Mouse (Mus musculus): ENCODE data around the gene Galk1. TPM values are rescaled to one million over a fixed set of nuclear protein-coding genes. Genes with fewer than 3 reads are reported as not detected.

The Galk1 gene
- polyA plus RNA-seq, 1 experiment from 2014 or later = 387 TPM

DNA sequence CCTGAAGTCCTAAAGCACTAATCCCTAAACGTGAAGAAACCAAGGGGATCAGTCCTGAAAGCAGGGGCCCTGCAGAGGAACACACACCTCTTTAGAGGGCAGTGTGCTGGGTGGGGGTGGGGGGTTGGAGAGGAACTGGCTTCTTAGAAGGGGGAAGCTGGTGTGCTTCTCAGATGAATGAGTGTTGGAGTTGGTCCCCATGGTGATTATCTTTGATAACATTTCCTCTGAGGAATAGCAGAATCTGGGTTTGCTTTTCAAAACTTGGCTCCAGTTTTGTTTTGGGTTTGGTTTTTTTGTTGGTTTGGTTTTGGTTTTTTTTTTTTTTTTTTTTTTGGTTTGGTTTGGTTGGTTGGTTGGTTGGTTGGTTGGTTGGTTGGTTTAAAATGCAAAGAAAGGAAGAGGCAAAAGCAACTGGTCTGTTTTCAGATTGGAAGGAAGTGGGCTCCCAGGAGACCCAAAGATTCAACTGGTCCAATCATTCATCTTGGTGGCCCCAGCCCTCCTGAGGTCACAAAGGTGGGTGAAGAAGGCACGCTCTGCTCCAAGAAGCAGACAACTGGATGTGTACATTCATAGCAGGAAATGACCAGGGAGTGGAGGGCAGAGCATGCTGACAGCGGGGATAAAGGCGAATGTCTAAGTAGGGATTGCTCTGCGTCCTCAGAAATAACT is 43.7 kb downstream of the Galk1 start:
- Histone ChIP-seq H3K4me2 (replicated peaks; ENCODE audit: low read depth) (no peak overlapping the region), H3K27me3 (replicated peaks; ENCODE audit: control insufficient read depth, insufficient read depth, low read length) (no peaks in the 10 kb centered on the region), H3K4me1 (replicated peaks; ENCODE audit: control insufficient read depth, insufficient read depth, low read length) (0 out of 2 replicates have a peak, but pooled peaks cover 8% of the 10 kb centered on the region), H3K36me3 (ENCODE audit: control insufficient read depth, insufficient read depth) (peaks cover 20% of the 10 kb centered on the region; the same call in 1 of the 2 replicates), H3K4me3 (ENCODE audit: low read depth, low read length) (no peak overlapping the region), H3K27ac (ENCODE audit: low read depth, low read length) (no peak overlapping the region), H3K9ac (ENCODE audit: low read depth, low read length) (no peak overlapping the region), H3K9me3 (ENCODE audit: control insufficient read depth) (no peaks in the 10 kb centered on the region)
- WGBS = 46% methylated on average over 5 of the region's 5 CpGs
- no peak for ATAC-seq
- TF ChIP-seq CTCF (IDR thresholded peaks at IDR 0.05; ENCODE audit: low read depth) = no peak

DNA sequence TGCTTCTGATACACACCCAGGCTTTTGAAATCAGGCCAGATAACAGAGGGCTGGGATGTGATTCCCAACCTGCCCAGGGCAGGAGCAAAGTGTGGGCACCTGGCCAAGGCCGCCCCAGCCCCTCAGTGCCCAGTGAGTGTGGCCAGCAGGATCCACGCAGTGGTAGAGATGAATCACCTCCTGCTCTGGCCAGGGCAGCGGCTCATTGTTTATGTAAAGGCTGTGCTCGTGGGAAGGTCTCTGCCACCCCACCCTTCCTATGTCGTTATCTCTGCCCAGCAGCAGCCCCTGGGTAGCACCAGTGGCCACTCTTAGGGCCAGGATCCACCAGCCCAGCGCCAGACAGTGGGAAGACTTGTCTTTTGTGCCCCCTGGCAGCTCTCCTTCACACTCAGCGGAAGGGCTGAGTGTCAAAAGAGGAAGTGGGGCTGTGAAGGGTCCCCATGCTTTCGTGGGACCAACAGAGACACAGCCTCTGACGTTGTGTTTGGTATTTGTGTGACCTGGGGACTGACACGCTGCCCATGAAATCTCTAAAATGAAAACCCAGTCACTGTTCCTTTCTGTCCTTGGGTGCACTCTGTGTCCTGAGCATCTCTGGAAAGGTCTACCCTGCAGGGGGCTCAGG is 47.4 kb downstream of the Galk1 start:
- TF ChIP-seq CTCF (IDR thresholded peaks at IDR 0.05; ENCODE audit: low read depth) = no peak
- no peaks in the 10 kb centered on the region for H3K27me3 ChIP-seq (replicated peaks; ENCODE audit: control insufficient read depth, insufficient read depth, low read length)
- H3K9me3 ChIP-seq (ENCODE audit: control insufficient read depth) = no peaks in the 10 kb centered on the region
- no peak overlapping the region; the same call in 1 of the 2 replicates for H3K27ac ChIP-seq (ENCODE audit: low read depth, low read length)
- H3K4me3 ChIP-seq (ENCODE audit: low read depth, low read length) = no peak overlapping the region
- no peak for ATAC-seq
- H3K4me2 ChIP-seq (replicated peaks; ENCODE audit: low read depth) = no peak overlapping the region
- WGBS = 60% methylated on average over 10 of the region's 10 CpGs
- 0 out of 2 replicates have a peak, but pooled peaks cover 3% of the 10 kb centered on the region for H3K4me1 ChIP-seq (replicated peaks; ENCODE audit: control insufficient read depth, insufficient read depth, low read length)
- peaks cover 58% of the 10 kb centered on the region for H3K36me3 ChIP-seq (ENCODE audit: control insufficient read depth, insufficient read depth)
- no peak overlapping the region for H3K9ac ChIP-seq (ENCODE audit: low read depth, low read length)

DNA sequence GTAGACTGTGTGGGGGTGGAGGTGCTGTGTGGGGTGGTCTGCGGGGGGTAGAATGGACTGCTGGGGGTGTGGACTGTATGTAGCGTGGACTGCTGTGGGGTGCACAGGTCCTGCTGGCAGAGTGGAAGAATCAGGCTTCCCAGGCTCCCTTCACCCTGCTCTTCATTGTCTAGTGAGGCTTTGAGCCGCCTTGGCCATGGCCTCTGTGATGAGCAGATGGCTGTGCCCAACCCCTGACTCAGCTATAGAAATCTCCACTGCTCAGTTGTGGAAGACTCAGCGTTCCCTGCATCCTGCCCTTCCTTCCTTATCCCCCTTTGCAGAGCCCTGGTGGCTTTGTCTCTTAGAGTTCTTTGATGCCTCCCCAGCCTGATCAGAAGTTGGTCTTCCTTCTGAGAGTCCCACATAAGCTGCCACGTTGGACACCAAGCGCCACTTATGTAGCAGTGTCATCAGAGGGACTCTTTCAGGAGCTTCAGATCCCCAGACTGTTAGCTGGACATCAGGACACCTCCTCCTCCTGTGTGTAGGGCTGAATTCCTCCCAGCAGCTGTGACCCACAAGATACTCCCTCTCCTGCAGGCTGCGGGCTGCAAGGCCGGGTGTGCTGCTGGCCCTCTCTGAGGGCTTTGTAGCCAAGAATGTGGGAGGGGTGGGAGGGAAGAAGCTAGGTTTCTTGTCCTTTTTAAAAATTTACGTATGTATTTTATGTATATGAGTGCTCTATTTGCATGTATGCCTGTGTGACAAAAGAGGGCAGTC is 49.7 kb downstream of the Galk1 start:
- H3K9ac ChIP-seq (ENCODE audit: low read depth, low read length) = no peak overlapping the region
- no peak for TF ChIP-seq CTCF (IDR thresholded peaks at IDR 0.05; ENCODE audit: low read depth)
- ATAC-seq = no peak
- peaks cover 69% of the 10 kb centered on the region for H3K36me3 ChIP-seq (ENCODE audit: control insufficient read depth, insufficient read depth)
- 92% methylated on average over 9 of the region's 9 CpGs for WGBS
- no peaks in the 10 kb centered on the region for H3K9me3 ChIP-seq (ENCODE audit: control insufficient read depth)
- H3K27ac ChIP-seq (ENCODE audit: low read depth, low read length) = no peak overlapping the region
- H3K4me2 ChIP-seq (replicated peaks; ENCODE audit: low read depth) = no peak overlapping the region
- H3K4me1 ChIP-seq (replicated peaks; ENCODE audit: control insufficient read depth, insufficient read depth, low read length) = no peaks in the 10 kb centered on the region
- no peak overlapping the region for H3K4me3 ChIP-seq (ENCODE audit: low read depth, low read length)
- no peaks in the 10 kb centered on the region for H3K27me3 ChIP-seq (replicated peaks; ENCODE audit: control insufficient read depth, insufficient read depth, low read length)

DNA sequence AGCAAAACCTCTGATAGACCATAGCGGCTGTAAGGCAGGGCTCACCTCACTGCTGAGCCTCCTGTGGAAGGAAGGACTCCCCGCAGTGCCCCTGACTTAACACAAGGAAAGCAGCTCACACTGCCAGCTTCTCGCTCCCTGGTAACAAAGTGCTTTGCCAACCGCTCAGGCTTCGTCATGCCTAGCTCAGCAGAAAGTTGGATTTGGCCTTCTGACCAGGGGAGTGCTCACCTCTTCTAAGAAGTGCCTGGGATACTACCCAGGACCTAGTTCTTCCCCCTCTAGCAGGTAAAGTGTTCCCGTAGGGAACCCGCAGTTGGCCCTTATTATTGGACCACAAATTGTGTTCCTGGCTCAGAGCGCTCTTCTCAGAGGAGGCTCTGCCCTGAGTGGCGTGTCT is 53.5 kb downstream of the Galk1 start:
- ATAC-seq = no peak
- no peak for TF ChIP-seq CTCF (IDR thresholded peaks at IDR 0.05; ENCODE audit: low read depth)
- no peaks in the 10 kb centered on the region for H3K9me3 ChIP-seq (ENCODE audit: control insufficient read depth)
- no peak overlapping the region for H3K9ac ChIP-seq (ENCODE audit: low read depth, low read length)
- H3K27ac ChIP-seq (ENCODE audit: low read depth, low read length) = no peak overlapping the region
- H3K27me3 ChIP-seq (replicated peaks; ENCODE audit: control insufficient read depth, insufficient read depth, low read length) = no peaks in the 10 kb centered on the region
- H3K4me1 ChIP-seq (replicated peaks; ENCODE audit: control insufficient read depth, insufficient read depth, low read length) = peaks cover 8% of the 10 kb centered on the region; the same call in 1 of the 2 replicates
- no peak overlapping the region for H3K4me2 ChIP-seq (replicated peaks; ENCODE audit: low read depth)
- peaks cover 60% of the 10 kb centered on the region for H3K36me3 ChIP-seq (ENCODE audit: control insufficient read depth, insufficient read depth)
- 95% methylated on average over 9 of the region's 9 CpGs for whole genome bisulfite sequencing
- H3K4me3 ChIP-seq (ENCODE audit: low read depth, low read length) = no peak overlapping the region

Other genes starting within 250 kb of the Galk1 start
- 8.2 and 8.6 TPM in 2 replicates for gene Tmem94, start 247.3 kb downstream of the Galk1 start, polyA plus RNA-seq (2015; fragmentation: Nextera tagmentation; extraction: Ambion mirVana)
- gene Caskin2, start 199.1 kb downstream of the Galk1 start, polyA plus RNA-seq (2015; fragmentation: Nextera tagmentation; extraction: Ambion mirVana) = 7.4 and 7.6 TPM in 2 replicates
- 16.7 and 17.0 TPM in 2 replicates for gene Tsen54, start 198.0 kb downstream of the Galk1 start, polyA plus RNA-seq (2015; fragmentation: Nextera tagmentation; extraction: Ambion mirVana)
- gene Llgl2, start 188.7 kb downstream of the Galk1 start, polyA plus RNA-seq (2015; fragmentation: Nextera tagmentation; extraction: Ambion mirVana) = 60.5 and 61.8 TPM in 2 replicates
- gene Myo15b, start 154.3 kb downstream of the Galk1 start, polyA plus RNA-seq (2015; fragmentation: Nextera tagmentation; extraction: Ambion mirVana) = 332 and 377 TPM in 2 replicates
- 1.9 and 3.4 TPM in 2 replicates for gene Smim5, start 112.8 kb downstream of the Galk1 start, polyA plus RNA-seq (2015; fragmentation: Nextera tagmentation; extraction: Ambion mirVana)
- gene Smim6, start 100.7 kb downstream of the Galk1 start, polyA plus RNA-seq (2015; fragmentation: Nextera tagmentation; extraction: Ambion mirVana) = 29.6 and 32.9 TPM in 2 replicates
- gene Sap30bp, start 79.4 kb downstream of the Galk1 start, polyA plus RNA-seq (2015; fragmentation: Nextera tagmentation; extraction: Ambion mirVana) = 27.5 and 28.8 TPM in 2 replicates
- gene Recql5, start 79.2 kb downstream of the Galk1 start, polyA plus RNA-seq (2015; fragmentation: Nextera tagmentation; extraction: Ambion mirVana) = 6.8 and 8.2 TPM in 2 replicates
- gene Itgb4, start 38.0 kb downstream of the Galk1 start, polyA plus RNA-seq (2015; fragmentation: Nextera tagmentation; extraction: Ambion mirVana) = 16.6 and 17.8 TPM in 2 replicates
- gene H3f3b, start 15.2 kb upstream of the Galk1 start, polyA plus RNA-seq (2015; fragmentation: Nextera tagmentation; extraction: Ambion mirVana) = 1,144 and 1,190 TPM in 2 replicates
- gene Unk, start 17.6 kb upstream of the Galk1 start, polyA plus RNA-seq (2015; fragmentation: Nextera tagmentation; extraction: Ambion mirVana) = 7.4 and 8.8 TPM in 2 replicates
- 1.1 and 1.2 TPM in 2 replicates for gene Unc13d, start 65.2 kb upstream of the Galk1 start, polyA plus RNA-seq (2015; fragmentation: Nextera tagmentation; extraction: Ambion mirVana)
- gene Wbp2, start 74.3 kb upstream of the Galk1 start, polyA plus RNA-seq (2015; fragmentation: Nextera tagmentation; extraction: Ambion mirVana) = 179 and 201 TPM in 2 replicates
- 15.7 and 16.1 TPM in 2 replicates for gene Trim47, start 114.5 kb upstream of the Galk1 start, polyA plus RNA-seq (2015; fragmentation: Nextera tagmentation; extraction: Ambion mirVana)
- gene Trim65, start 118.4 kb upstream of the Galk1 start, polyA plus RNA-seq (2015; fragmentation: Nextera tagmentation; extraction: Ambion mirVana) = 3.1 and 3.3 TPM in 2 replicates
- 35.6 and 38.5 TPM in 2 replicates for gene Mrpl38, start 126.1 kb upstream of the Galk1 start, polyA plus RNA-seq (2015; fragmentation: Nextera tagmentation; extraction: Ambion mirVana)
- gene Fbf1, start 155.4 kb upstream of the Galk1 start, polyA plus RNA-seq (2015; fragmentation: Nextera tagmentation; extraction: Ambion mirVana) = 3.7 and 4.8 TPM in 2 replicates
- 64.6 and 66.8 TPM in 2 replicates for gene Ten1, start 186.1 kb upstream of the Galk1 start, polyA plus RNA-seq (2015; fragmentation: Nextera tagmentation; extraction: Ambion mirVana)
- 98.9 and 114 TPM in 2 replicates for gene Acox1, start 186.3 kb upstream of the Galk1 start, polyA plus RNA-seq (2015; fragmentation: Nextera tagmentation; extraction: Ambion mirVana)
- 1.2 and 1.3 TPM in 2 replicates for gene Evpl, start 225.4 kb upstream of the Galk1 start, polyA plus RNA-seq (2015; fragmentation: Nextera tagmentation; extraction: Ambion mirVana)